Comparison of ENCODE assay signal across 9 mouse cellular contexts in the genomic region with DNA sequence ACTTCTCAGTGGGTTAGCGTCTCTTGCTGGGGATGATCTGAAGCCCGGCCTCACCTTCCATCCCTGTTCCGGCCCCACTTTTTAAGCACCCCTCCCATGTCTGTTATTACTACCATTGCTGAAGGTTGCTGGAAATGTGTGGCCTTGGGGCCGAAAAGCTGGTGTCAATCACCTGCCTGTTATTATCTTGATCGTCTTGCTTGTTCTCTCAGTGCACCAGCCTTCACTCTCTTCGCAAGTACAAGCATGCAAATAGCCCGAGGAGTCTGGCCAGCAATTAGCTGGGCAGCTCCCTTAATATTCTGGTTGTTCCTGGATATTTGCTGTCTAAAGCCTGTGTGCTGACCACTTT. TPM values are rescaled to one million over a fixed set of nuclear protein-coding genes. Genes with fewer than 3 reads are reported as not detected.
DNase-seq lines count a peak whose midpoint lies in the region; ATAC-seq and TF ChIP-seq lines count a peak whose summit lies in the region.
"Had no signal": no experiment of that assay in that cellular context is flagged by ENCODE, and none has a peak within 500 bp of the region (broad histone marks: within the 10 kb centered on the region; RNA-seq: fewer than 3 reads in every experiment).

No protein-coding gene starts in this region.

- TF ChIP-seq CTCF in forebrain, postnatal 0 days (IDR thresholded peaks at IDR 0.05; ENCODE audit: low read depth), result no peak

- no peaks in the 10 kb centered on the region for H3K27me3 ChIP-seq in heart, embryonic 10.5 days (ENCODE audit: insufficient read depth, poor library complexity, severe bottlenecking)
- no peaks in the 10 kb centered on the region for H3K27me3 ChIP-seq in forebrain, postnatal 0 days (ENCODE audit: insufficient read depth, low read length)
- no peaks in the 10 kb centered on the region for H3K27me3 ChIP-seq in limb, embryonic 14.5 days (ENCODE audit: control insufficient read depth, insufficient read depth, low read length)
- H3K27me3 ChIP-seq in neural tube, embryonic 15.5 days (replicated peaks), result no peaks in the 10 kb centered on the region

- peak overlapping the region; percentile 79 for H3K4me2 ChIP-seq in forebrain, postnatal 0 days (ENCODE audit: low read depth)
- peak overlapping the region; percentile 84 for H3K4me2 ChIP-seq in limb, embryonic 14.5 days (replicated peaks; ENCODE audit: low read depth, low read length, severe bottlenecking)
- peak overlapping the region; percentile 74 for H3K4me2 ChIP-seq in neural tube, embryonic 15.5 days

- peaks cover 2% of the 10 kb centered on the region; the same call in 1 of the 2 replicates for H3K36me3 ChIP-seq in heart, embryonic 10.5 days
- no peaks in the 10 kb centered on the region for H3K36me3 ChIP-seq in forebrain, postnatal 0 days (ENCODE audit: insufficient read depth)
- H3K36me3 ChIP-seq in limb, embryonic 14.5 days (ENCODE audit: control insufficient read depth, insufficient read depth, low read length), result peaks cover 3% of the 10 kb centered on the region; the same call in 1 of the 2 replicates
- peaks cover 3% of the 10 kb centered on the region; the same call in 1 of the 2 replicates for H3K36me3 ChIP-seq in neural tube, embryonic 15.5 days

- H3K4me3 ChIP-seq in heart, embryonic 10.5 days, result peak overlapping the region; percentile 100
- peak overlapping the region; percentile 96 for H3K4me3 ChIP-seq in forebrain, postnatal 0 days (ENCODE audit: low read depth, low read length)
- H3K4me3 ChIP-seq in limb, embryonic 14.5 days (replicated peaks; ENCODE audit: low read length), result peak overlapping the region; percentile 96
- peak overlapping the region; percentile 95 for H3K4me3 ChIP-seq in neural tube, embryonic 15.5 days (replicated peaks)

- intact Hi-C loops in heart, postnatal 25 days (cut with DNase I), result no loop called here

- peaks cover 43% of the 10 kb centered on the region for H3K4me1 ChIP-seq in heart, embryonic 10.5 days
- H3K4me1 ChIP-seq in forebrain, postnatal 0 days (ENCODE audit: insufficient read depth), result peaks cover 24% of the 10 kb centered on the region
- H3K4me1 ChIP-seq in limb, embryonic 14.5 days (ENCODE audit: control insufficient read depth, insufficient read depth, low read length), result peaks cover 28% of the 10 kb centered on the region
- H3K4me1 ChIP-seq in neural tube, embryonic 15.5 days, result peaks cover 44% of the 10 kb centered on the region

- WGBS in heart, embryonic 10.5 days, result 0% methylated on average over 7 of the region's 7 CpGs
- WGBS in forebrain, postnatal 0 days, result 2% methylated on average over 7 of the region's 7 CpGs
- WGBS in limb, embryonic 14.5 days, result under 1% methylated on average over 7 of the region's 7 CpGs
- under 1% methylated on average over 7 of the region's 7 CpGs for WGBS in neural tube, embryonic 15.5 days

- no peak for DNase-seq in heart, embryonic 10.5 days (ENCODE audit: low spot score)
- DNase-seq in heart, postnatal 25 days (ENCODE audit: low spot score), result no peak
- peak; percentile 38 for DNase-seq in adipocyte (ENCODE audit: low spot score)
- DNase-seq in forebrain, postnatal 0 days, result no peak
- no peak for DNase-seq in limb, embryonic 14.5 days (ENCODE audit: low spot score)
- DNase-seq in gastrocnemius, postnatal 10 days, result no peak
- no peak for DNase-seq in gastrocnemius, postnatal 25 days

- peak overlapping the region; percentile 91 for H3K9ac ChIP-seq in forebrain, postnatal 0 days
- H3K9ac ChIP-seq in limb, embryonic 14.5 days (ENCODE audit: low read depth, low read length, severe bottlenecking), result peak overlapping the region; percentile 91
- peak overlapping the region; percentile 98 for H3K9ac ChIP-seq in neural tube, embryonic 15.5 days (replicated peaks)

- no peaks in the 10 kb centered on the region for H3K9me3 ChIP-seq in heart, embryonic 10.5 days
- no peaks in the 10 kb centered on the region for H3K9me3 ChIP-seq in forebrain, postnatal 0 days (ENCODE audit: low read length)
- H3K9me3 ChIP-seq in limb, embryonic 14.5 days (ENCODE audit: control insufficient read depth, low read length), result no peaks in the 10 kb centered on the region
- H3K9me3 ChIP-seq in neural tube, embryonic 15.5 days (replicated peaks), result no peaks in the 10 kb centered on the region

- peak overlapping the region; percentile 99; the same call in 1 of the 2 replicates for H3K27ac ChIP-seq in heart, embryonic 10.5 days
- H3K27ac ChIP-seq in forebrain, postnatal 0 days (ENCODE audit: low read depth, low read length), result no peak overlapping the region
- H3K27ac ChIP-seq in limb, embryonic 14.5 days (replicated peaks; ENCODE audit: low read depth, low read length), result no peak overlapping the region
- peak overlapping the region; percentile 90 for H3K27ac ChIP-seq in neural tube, embryonic 15.5 days (replicated peaks)

- TF ChIP-seq POLR2A in limb, embryonic 14.5 days (IDR thresholded peaks at IDR 0.05; ENCODE audit: borderline replicate concordance, extremely low read depth, insufficient read depth, insufficient read length), result no peak

- ATAC-seq in forebrain, postnatal 0 days, result no peak
- ATAC-seq in limb, embryonic 14.5 days (ENCODE audit: low FRiP score, low read depth), result no peak
- ATAC-seq in neural tube, embryonic 15.5 days (ENCODE audit: low FRiP score), result no peak

RNA-seq across cellular contexts. Expression of a gene that starts 1.3 kb away (rescaled TPM):
- 3.2 and 3.4 TPM in 2 replicates for polyA plus RNA-seq in heart, embryonic 10.5 days (2016; fragmentation: Nextera tagmentation; extraction: Ambion mirVana)
- total RNA-seq in heart, postnatal 25 days (2021), result 10 to 100 TPM; 17.9 to 19.9 TPM
- total RNA-seq in forebrain, postnatal 0 days (2014; rRNA removed), result 54.9 and 64.3 TPM in 2 replicates
- 5.3 and 6.4 TPM in 2 replicates for polyA plus RNA-seq in forebrain, postnatal 0 days (2015; fragmentation: Nextera tagmentation; extraction: Ambion mirVana)
- polyA plus RNA-seq in limb, embryonic 14.5 days (2012; rRNA removed), result 13.7 and 14.1 TPM in 2 replicates
- 2.6 and 3.0 TPM in 2 replicates for polyA plus RNA-seq in limb, embryonic 14.5 days (2014; fragmentation: Nextera tagmentation; extraction: Ambion mirVana)
- 7.7 and 8.4 TPM in 2 replicates for polyA plus RNA-seq in neural tube, embryonic 15.5 days (2015; fragmentation: Nextera tagmentation; extraction: Ambion mirVana)
- total RNA-seq in gastrocnemius, postnatal 10 days (2021), result 10 to 100 TPM; 33.7 to 34.8 TPM
- total RNA-seq in gastrocnemius, postnatal 25 days (2021), result 10 to 100 TPM; 38.9 to 39.2 TPM

RNA-seq across cellular contexts. Expression of a gene that starts 11.7 kb away (rescaled TPM):
- polyA plus RNA-seq in heart, embryonic 10.5 days (2016; fragmentation: Nextera tagmentation; extraction: Ambion mirVana), result 0.04 and 0.12 TPM in 2 replicates
- total RNA-seq in heart, postnatal 25 days (2021), result under 1 TPM; 0.05 to 0.06 TPM
- total RNA-seq in forebrain, postnatal 0 days (2014; rRNA removed), result 0.46 and 0.62 TPM in 2 replicates
- 0.21 and 0.45 TPM in 2 replicates for polyA plus RNA-seq in forebrain, postnatal 0 days (2015; fragmentation: Nextera tagmentation; extraction: Ambion mirVana)
- polyA plus RNA-seq in limb, embryonic 14.5 days (2012; rRNA removed), result 0.08 and 0.09 TPM in 2 replicates
- 0.07 TPM in 2 replicates for polyA plus RNA-seq in limb, embryonic 14.5 days (2014; fragmentation: Nextera tagmentation; extraction: Ambion mirVana)
- 0.33 and 0.46 TPM in 2 replicates for polyA plus RNA-seq in neural tube, embryonic 15.5 days (2015; fragmentation: Nextera tagmentation; extraction: Ambion mirVana)
- under 1 TPM; 0.07 to 0.09 TPM for total RNA-seq in gastrocnemius, postnatal 10 days (2021)
- under 1 TPM in 1 of 2 experiments, not detected in 1; 0.03 TPM for total RNA-seq in gastrocnemius, postnatal 25 days (2021)
- total RNA-seq: heart, adult 18-20 months had no signal

RNA-seq across cellular contexts. Expression of a gene that starts 48.1 kb away (rescaled TPM):
- polyA plus RNA-seq in heart, embryonic 10.5 days (2016; fragmentation: Nextera tagmentation; extraction: Ambion mirVana), result 63.7 and 65.8 TPM in 2 replicates
- 10 to 100 TPM; 57.8 to 60.6 TPM for total RNA-seq in heart, postnatal 25 days (2021)
- 29.0 and 34.9 TPM in 2 replicates for total RNA-seq in forebrain, postnatal 0 days (2014; rRNA removed)
- polyA plus RNA-seq in forebrain, postnatal 0 days (2015; fragmentation: Nextera tagmentation; extraction: Ambion mirVana), result 33.3 and 37.7 TPM in 2 replicates
- 20.3 and 22.7 TPM in 2 replicates for polyA plus RNA-seq in limb, embryonic 14.5 days (2012; rRNA removed)
- polyA plus RNA-seq in limb, embryonic 14.5 days (2014; fragmentation: Nextera tagmentation; extraction: Ambion mirVana), result 42.4 and 42.8 TPM in 2 replicates
- 38.6 and 43.3 TPM in 2 replicates for polyA plus RNA-seq in neural tube, embryonic 15.5 days (2015; fragmentation: Nextera tagmentation; extraction: Ambion mirVana)
- total RNA-seq in gastrocnemius, postnatal 10 days (2021), result 10 to 100 TPM; 28.5 to 33.8 TPM
- total RNA-seq in gastrocnemius, postnatal 25 days (2021), result 10 to 100 TPM; 34.3 to 41.6 TPM

RNA-seq across cellular contexts. Expression of a gene that starts 51.7 kb away (rescaled TPM):
- 6.8 and 7.8 TPM in 2 replicates for polyA plus RNA-seq in heart, embryonic 10.5 days (2016; fragmentation: Nextera tagmentation; extraction: Ambion mirVana)
- total RNA-seq in heart, postnatal 25 days (2021), result 10 to 100 TPM; 14.8 to 19.4 TPM
- 52.7 and 52.9 TPM in 2 replicates for total RNA-seq in forebrain, postnatal 0 days (2014; rRNA removed)
- polyA plus RNA-seq in forebrain, postnatal 0 days (2015; fragmentation: Nextera tagmentation; extraction: Ambion mirVana), result 7.0 and 10.2 TPM in 2 replicates
- 28.9 and 37.9 TPM in 2 replicates for polyA plus RNA-seq in limb, embryonic 14.5 days (2012; rRNA removed)
- 9.8 and 10.8 TPM in 2 replicates for polyA plus RNA-seq in limb, embryonic 14.5 days (2014; fragmentation: Nextera tagmentation; extraction: Ambion mirVana)
- 8.0 and 9.2 TPM in 2 replicates for polyA plus RNA-seq in neural tube, embryonic 15.5 days (2015; fragmentation: Nextera tagmentation; extraction: Ambion mirVana)
- 10 to 100 TPM; 13.5 to 18.9 TPM for total RNA-seq in gastrocnemius, postnatal 10 days (2021)
- 1 to 10 TPM; 6.5 to 7.1 TPM for total RNA-seq in gastrocnemius, postnatal 25 days (2021)

Comparison
In these comparisons a context has a peak if more than half of its experiments do, and no peak if none do; other contexts are left out.
1. H3K27ac ChIP-seq: peak in heart, embryonic 10.5 days (single experiment) and neural tube, embryonic 15.5 days (single experiment); none in forebrain, postnatal 0 days (single experiment) and limb, embryonic 14.5 days (single experiment).
2. Peak in every context shown above with its lines, with median percentiles within 50 percentile points of each other: H3K4me3 ChIP-seq, H3K4me2 ChIP-seq and H3K9ac ChIP-seq.